Mouse (Mus musculus): ENCODE data around the gene Cdk20.

Cdk20 gene

GRCm38 (mm10) chr13:64432017-64432995 is at the start of gene Cdk20:
Cdk20 (plus strand) TSS chr13:64432314.
- peak; percentile 90 for DNase-seq (ENCODE audit: low read depth, low spot score)

GRCm38 (mm10) chr13:64384937-64385336 is 47.2 kb upstream of the Cdk20 start:
- DNase-seq (ENCODE audit: low read depth, low spot score) = no peak

- no peak for DNase-seq (ENCODE audit: low read depth, low spot score)
Observed at GRCm38 (mm10) chr13:64386048-64386447, 46.1 kb upstream of the Cdk20 start.

DNA sequence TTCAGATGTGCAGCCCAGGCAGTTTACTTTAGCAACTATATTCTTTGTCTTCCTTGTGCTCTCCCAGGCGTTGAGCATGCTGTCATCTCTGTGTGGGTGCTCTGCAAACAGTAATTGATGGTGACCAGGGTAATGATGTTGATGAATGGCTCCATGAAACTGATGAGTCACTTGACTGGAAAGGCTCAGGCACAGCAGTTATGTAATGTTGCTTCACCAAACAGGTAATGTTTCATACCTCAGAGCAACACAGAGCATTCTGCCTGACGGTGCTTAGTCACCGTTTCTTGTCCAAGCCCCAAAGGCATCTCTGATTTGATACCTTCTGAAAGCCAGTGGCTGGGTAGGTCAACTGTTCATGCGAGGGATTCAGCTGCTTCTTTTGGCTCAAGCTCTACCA is 43.7 kb upstream of the Cdk20 start:
- no peak for DNase-seq (ENCODE audit: low read depth, low spot score)

DNA sequence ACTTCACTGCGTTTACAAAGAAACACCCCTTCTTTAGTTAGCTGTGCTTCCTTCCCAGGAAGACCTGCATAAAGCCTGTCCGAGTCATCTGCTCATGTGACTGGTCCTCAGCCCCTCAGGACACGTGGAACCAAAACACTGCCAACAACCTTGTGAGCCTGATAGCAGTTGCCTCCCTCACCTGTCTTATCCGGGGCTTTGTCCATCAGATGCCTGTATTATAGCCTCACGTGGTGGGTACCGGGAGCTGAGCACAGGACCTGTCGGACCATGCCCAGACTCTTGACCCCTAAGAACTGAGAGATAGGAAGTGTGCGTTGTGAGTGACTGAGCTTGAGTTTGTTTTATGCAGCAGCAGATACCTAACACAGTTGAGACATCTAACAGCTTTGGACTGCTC is 35.1 kb upstream of the Cdk20 start:
- DNase-seq (ENCODE audit: low read depth, low spot score) = no peak

- no peak for DNase-seq (ENCODE audit: low read depth, low spot score)
Observed at GRCm38 (mm10) chr13:64398065-64398464, 34.0 kb upstream of the Cdk20 start.

- no peak for DNase-seq (ENCODE audit: low read depth, low spot score)
Observed at GRCm38 (mm10) chr13:64399906-64400305, 32.2 kb upstream of the Cdk20 start.

GRCm38 (mm10) chr13:64400801-64401361 is 31.2 kb upstream of the Cdk20 start:
- no peak for DNase-seq (ENCODE audit: low read depth, low spot score)

DNA sequence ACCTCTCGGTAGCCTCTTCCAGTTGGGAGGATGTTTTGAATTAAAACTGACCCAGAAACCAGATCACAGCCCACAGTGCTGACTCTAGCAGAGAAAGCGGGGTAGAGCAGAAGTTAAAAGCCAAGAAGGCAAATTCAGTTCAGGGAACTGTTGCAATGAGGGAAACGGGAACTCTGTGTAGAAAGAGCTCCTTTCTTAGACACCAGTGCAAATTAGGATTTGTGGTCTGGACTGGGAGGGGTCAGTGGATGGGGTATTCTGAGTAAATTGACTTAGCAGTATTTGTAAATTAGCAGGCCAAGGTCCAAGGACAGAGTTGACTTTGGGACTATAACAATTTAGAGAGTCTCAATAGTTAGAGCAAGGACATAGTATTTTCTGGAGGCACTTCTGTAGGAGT is 30.1 kb upstream of the Cdk20 start:
- DNase-seq (ENCODE audit: low read depth, low spot score) = no peak

GRCm38 (mm10) chr13:64402504-64402949 is 29.6 kb upstream of the Cdk20 start:
- DNase-seq (ENCODE audit: low read depth, low spot score) = no peak

DNA sequence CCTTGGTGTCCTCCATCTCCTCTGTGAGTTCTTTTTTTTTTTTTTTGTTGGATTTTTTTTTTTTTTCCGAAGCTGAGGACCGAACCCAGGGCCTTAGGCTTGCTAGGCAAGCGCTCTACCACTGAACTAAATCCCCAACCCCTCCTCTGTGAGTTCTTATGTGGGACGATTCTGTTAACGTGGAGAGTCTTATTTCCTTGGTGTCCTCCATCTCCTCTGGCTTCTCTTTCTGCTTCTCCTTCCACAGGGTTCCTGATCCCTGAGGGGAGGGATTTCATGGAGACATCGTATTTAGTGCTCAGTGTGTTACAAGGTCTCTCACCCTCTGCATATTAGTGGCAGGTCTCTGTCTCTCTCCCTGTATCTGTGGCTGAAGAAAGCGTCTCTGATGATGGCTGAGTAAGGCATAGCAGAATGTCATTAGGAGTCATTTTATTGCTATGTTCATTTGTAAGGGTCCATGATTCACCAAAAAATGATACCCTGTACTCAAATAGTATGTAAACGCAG is 29.1 kb upstream of the Cdk20 start:
- no peak for DNase-seq (ENCODE audit: low read depth, low spot score)

DNA sequence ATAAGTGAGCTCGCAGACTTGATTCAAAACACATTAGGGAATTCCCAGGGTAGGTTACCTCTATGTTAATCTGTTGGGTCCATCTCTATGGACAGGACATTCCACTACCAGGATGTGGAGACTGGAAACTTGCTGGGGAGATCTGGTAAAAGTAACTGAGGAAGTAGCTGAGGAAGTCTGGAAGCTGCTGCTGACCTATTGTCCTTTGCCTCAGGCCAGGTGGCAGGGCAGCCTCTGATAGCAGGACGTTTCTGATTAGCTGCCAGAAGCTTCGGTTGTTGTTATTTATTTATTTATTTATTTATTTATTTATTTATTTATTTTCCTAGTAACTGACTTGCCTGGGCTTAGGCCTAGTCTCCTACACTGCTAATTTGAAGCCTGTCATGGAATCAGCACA is 28.6 kb upstream of the Cdk20 start:
- DNase-seq (ENCODE audit: low read depth, low spot score) = no peak

DNA sequence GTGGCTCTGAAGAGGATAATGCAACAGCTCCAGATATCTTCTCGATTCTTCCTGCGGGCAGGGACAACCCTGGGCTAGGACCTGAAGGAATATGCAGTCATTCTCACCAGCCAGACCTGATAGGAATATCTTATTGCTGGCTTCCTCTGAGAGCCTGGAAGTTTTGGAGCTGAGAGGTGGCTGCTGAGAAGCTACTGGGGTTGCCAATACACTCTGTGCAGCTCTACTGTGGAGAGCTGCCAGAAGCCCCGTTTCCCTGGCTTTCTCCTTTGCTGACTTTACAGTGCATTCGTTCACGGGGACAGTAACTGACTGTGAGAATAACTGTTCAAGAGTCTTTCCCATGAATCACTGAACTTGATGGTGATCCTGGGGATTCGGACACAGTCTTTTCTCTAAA is 26.6 kb upstream of the Cdk20 start:
- no peak for DNase-seq (ENCODE audit: low read depth, low spot score)

DNA sequence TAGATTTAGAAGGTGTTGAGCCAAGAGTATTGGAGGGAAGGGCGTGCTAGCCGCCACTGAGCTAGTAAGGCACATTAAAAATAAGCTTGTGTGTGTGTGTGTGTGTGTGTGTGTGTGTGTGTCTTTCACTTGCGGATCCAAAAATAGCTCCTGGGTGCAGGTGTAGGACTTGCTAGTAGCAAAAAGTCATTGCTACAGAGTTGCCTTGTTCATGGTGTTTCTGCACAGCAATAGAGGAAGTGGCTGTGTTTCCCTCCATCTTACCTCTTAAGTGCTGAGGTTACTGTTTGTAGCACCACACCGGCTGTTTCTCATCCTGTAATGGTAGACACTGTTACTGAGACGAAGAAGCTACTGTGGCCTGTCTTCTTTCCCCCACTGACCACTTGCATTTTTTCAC is 24.1 kb upstream of the Cdk20 start:
- DNase-seq (ENCODE audit: low read depth, low spot score) = no peak

DNA sequence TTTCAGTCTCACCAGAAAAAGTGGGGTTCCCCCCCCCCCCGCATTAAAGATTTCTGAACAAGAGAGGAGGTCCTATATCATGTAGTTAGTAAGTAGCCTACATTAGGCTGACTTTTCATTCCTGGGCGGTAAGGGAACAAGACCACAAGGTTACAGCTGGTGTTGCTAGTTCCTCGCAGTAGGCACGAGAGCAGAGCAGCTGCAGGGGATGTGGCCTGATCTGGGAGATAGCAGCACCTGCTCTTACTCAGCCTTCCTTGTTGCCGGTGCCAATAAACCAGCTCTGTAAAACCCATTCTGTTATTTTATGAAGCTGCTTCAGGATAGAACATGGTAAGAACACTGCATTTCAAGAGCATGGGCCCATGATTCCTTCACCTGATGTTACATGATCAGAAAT is 21.5 kb upstream of the Cdk20 start:
- DNase-seq (ENCODE audit: low read depth, low spot score) = no peak

DNA sequence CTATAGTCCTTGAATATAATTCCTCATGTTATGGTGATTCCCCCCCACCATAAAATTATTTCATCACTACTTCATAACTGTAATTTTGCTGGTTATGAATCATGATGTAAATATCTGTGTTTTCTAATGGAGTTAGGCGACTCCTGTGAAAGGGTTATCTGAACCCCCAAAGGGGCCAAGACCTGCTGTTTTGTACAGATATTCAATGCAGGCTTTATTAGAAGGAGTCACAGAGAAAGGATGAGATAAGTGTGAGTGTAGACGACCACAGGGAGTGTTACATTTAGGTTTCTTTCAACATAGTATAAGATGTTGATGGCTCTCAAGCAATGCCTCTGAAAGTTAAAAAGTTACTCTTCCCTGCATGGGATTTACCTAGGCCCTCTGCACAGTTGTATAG is 20.8 kb upstream of the Cdk20 start:
- DNase-seq (ENCODE audit: low read depth, low spot score) = no peak

DNA sequence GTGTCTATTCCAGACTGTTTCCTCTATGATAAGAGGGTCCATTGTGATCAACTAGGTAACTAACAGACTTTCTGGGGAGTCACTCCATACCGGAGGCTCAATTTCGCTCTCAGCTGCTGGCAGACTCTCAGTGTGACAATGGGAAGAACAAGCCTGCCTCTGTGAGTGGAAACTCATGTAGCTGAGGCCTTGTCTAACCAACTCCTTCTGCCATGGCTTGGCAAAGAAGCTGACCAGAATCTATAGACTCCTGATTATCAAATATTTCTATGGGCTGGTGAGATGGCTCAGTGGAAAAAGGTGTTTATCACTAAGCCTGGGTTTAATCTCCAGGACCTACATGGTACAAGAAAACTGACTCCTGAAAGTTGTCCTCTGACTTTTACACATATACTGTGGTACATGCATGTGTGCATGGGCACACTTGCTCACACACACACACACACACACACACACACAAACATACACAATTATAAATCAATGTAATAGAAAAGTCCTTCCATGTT is 19.3 kb upstream of the Cdk20 start:
- no peak for DNase-seq (ENCODE audit: low read depth, low spot score)

DNA sequence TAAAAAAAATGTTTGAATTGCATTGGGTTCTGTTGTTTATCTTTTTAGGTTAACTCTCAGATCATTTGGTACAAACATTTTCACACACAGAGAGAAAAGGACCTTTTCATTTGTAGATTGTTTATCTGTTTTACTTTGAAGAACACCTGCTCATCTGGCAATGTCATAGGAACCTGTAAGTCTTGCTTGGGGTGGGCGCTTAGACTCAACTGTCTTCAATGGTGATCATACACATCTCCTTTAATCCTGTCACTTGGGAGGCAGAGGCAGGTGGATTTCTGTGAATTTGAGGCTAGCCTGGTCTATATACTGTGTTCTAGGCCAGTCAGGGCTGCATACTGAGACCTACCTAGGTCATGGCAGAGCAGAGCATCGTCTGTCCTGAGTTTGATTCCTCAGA is 16.5 kb upstream of the Cdk20 start:
- DNase-seq (ENCODE audit: low read depth, low spot score) = no peak

GRCm38 (mm10) chr13:64416955-64417601 is 15.0 kb upstream of the Cdk20 start:
- DNase-seq (ENCODE audit: low read depth, low spot score) = no peak

DNA sequence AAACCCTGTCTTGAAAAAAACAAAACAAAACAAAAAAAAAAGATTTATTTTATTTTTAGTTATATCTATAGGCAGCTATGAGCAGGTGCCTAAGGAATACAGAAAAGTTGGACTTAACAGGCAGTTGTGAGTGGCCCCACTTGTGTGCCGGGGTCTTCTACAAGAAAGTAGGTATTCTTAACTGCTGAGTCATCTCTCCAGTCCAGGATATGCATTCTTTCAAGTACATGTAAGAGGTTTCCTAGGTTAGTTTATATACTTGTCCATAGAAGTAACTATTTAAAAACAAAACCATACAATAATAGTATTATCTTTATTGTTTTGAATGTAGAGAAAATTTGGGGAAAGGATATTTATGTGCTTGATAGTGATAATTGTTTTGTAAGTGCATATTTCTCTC is 11.3 kb upstream of the Cdk20 start:
- DNase-seq (ENCODE audit: low read depth, low spot score) = no peak

DNA sequence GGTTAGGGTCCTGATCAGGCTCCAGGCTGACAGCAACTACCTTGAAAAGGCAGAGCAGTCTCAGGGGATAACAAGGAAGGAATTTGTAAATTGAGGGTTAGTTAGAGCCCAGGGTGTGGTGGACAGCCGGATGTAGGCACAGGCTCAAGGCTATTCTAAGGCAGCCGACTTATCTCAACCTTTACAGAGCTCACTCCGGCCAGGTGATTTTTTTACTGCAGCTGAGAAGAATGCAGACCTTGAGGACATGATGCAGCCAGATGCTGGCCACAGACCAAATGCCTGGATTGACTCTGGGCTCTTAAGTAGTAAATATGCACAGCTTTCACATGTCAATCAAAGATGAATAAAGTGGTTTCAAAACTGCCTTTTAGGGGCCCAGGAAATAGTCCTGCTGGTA is 10.7 kb upstream of the Cdk20 start:
- no peak for DNase-seq (ENCODE audit: low read depth, low spot score)

- no peak for DNase-seq (ENCODE audit: low read depth, low spot score)
Observed at GRCm38 (mm10) chr13:64421952-64422606, 10.0 kb upstream of the Cdk20 start.
